Mouse (Mus musculus): ENCODE data around the gene Lman2l. TPM values are rescaled to one million over a fixed set of nuclear protein-coding genes. Genes with fewer than 3 reads are reported as not detected.

Gene Lman2l
- 10 to 100 TPM; 50.1 to 51.2 TPM for total RNA-seq (2021)
- long read RNA-seq, transcript Lman2l-202 (9 exons, 2,290 nt), result major isoform, 21 of 49 reads
- long read RNA-seq, partial matches to known transcripts, result 7 of 49 reads
- long read RNA-seq, other reads (novel, unspliced or antisense), result 18 of 49 reads

DNA sequence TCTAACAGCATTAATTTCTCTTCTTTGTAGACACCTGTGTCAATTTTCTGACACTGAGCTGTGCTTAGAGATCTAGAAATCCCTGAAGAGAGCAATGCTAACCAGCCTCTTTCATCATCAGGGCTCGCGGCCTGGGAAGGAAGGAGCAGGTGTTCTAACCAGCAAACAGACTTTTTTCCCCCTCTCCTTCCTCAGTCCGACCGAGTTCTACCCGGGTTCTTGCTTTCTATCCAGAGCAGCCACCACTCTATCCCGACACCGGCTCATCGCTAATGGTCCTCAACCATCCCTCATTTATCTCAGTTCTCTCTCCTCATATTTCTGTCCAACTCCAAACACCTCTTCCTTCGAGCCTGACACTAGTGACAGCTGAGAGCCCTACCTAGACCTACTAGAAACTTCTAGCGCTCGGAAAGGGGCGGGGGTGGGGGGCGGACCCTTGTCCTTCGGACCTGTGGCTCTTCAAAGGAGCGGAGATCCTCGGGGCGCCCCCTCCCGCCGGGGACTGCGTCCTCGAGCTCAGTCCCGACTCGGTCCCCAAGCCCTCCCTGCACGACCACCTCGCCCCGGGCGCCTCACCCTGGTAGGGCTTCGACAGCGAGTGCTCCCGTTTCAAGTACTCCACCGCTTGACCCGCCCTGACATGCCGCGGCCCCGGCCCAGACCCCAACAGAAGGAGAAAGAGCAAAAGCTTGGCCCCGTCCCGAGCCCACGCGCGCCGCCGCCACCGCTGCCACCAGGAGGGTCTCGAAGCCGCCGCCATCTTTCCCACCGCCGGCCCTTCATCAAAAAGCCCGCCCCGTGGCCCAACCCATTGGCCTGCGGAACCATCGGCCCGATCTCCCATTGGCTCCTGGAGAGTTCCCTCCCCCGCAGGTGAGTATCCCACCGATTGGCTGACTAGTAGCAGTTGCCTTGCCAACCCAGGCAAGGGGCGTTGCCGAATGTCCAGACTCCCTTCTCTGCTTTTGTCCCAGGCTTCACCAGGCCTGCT lies at the start of gene Lman2l:
Gene Lman2l (minus strand): TSS at position 801 of the 994 bp plus-strand sequence.
- DNase-seq (ENCODE audit: low spot score in 2 of 2), result peak; percentile 96 to 97

DNA sequence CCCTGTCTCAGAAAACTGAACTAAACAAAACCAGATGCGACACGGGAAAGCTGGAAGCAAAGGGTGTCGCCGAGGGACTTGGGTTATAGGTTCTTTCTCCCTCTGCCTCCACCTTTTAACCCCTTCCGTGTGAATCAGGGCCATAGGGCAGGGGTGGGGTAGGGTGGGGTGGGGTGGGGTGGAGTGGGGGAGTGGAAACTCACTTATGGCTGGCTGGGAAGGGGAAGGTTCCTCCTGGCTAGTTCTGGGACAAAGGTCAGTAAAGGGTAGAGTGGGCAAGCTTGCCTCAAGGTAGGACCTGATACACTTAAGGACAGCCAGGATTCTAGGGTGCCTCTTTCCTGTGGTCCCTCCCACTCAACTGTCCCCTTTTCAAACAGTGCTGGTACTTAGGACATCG lies 48.2 kb upstream of the Lman2l start:
- DNase-seq (ENCODE audit: low spot score in 2 of 2), result no peak

DNA sequence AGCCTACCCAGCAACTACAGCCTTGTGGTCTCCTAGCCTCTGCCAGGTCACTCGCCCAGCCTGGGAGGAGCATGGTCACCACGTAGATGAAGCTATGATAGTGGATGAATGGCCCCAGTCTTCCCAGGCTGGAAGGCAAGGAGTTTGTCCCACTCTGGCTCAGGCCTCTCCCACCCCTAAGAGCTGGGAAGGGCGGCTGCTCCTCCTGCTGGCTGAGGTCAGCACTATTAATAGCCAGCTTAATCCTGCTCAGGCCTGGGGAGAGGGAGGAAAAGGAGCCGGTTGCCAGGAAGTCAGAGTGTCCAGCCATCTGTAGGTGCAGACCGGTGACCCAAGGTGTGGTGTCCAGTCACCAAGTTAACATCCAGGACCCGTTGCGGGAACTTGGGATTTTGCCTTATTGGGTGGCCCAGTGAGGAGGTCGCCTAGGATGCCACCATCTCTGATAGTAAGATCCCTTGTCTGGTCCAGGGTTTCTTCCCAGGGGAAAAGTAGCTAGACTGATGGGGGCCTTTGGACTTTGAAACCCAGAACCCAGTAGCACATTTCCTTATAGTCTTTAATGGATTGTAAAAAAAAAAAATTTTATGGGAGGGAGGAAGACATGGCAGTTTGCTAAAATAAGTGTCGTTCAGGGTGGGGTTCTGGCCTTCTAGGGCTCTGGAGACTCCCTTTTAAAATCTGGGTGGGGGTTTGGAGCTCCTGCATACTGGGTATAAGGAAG lies 47.5 kb upstream of the Lman2l start:
- no peak for DNase-seq (ENCODE audit: low spot score in 2 of 2)

DNA sequence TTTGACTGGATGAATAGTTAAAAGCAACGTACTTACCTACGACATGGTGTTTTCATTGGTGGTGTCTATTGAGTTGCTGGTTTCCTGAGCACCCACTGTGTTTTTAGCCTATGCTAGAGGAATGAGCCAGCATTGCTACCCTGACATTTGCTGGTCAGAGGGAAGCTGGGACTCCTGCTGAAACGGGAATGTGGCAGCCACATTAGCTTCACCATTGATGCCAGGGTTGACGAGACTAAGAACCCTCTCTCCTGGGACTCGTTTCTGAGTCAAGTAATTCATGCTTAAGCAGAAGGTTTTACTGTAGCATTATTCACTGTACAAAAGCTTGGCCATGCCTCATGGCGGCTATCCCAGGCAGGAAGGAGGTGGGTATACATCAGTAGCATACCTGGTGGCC lies 44.6 kb upstream of the Lman2l start:
- no peak for DNase-seq (ENCODE audit: low spot score in 2 of 2)

DNA sequence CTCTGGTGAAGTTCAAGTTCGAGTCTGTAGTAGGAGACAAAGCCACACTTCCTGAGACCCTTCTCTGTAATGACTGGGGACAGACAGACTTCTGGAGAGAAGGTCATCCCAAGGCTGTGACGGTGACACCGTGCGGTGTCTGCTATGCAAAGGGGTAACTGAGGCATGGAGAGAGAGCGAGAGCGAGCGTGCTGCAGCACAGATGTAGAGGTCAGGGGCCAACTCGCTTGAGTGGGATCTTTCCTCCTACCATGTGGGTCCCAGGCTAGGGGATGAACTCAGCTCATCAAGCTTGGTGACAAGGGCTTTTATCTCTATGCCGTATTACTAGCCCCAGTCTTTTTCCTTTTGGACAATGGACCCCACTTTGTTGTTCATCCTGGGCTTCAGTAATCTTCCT lies 42.0 kb upstream of the Lman2l start:
- no peak for DNase-seq (ENCODE audit: low spot score in 2 of 2)

DNA sequence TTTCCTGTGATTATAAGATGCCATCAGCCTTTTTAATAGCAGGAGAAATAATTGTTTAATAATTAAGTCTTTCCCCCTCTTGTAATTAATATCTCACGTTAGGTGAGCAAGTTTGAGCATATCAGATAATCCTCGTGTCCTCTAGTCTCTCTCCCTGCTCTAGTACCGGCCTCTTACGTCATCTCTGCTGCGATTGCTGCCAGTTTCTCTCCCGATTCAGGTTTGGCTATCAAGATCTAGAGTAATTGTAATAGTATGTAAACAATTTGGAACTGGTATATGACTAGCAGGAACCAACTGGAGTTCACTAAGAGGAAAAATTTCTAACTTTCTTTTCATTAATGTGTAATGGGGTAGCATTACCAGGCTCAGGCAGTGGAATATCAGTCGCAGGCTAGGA lies 40.0 kb upstream of the Lman2l start:
- no peak for DNase-seq (ENCODE audit: low spot score in 2 of 2)

DNA sequence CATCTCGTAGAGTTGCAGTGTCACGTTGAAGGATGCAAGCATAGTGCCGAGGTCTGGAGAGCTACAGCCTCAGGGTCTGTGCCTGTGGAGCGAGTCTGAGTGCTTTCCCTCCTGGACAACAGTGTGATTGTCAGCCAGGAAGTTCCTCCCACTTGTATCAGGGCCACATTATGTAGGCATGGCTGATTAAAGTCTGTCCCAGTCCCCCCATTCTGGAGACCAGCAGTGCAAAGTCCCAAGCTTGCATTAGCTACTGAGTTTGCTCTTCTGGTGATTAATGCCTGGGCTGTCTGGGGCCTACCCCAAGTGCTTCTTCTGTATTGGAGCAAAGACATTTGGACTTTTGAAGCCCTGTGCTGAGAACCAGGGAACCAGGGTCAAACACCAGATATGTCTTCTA lies 38.8 kb upstream of the Lman2l start:
- no peak for DNase-seq (ENCODE audit: low spot score in 2 of 2)

DNA sequence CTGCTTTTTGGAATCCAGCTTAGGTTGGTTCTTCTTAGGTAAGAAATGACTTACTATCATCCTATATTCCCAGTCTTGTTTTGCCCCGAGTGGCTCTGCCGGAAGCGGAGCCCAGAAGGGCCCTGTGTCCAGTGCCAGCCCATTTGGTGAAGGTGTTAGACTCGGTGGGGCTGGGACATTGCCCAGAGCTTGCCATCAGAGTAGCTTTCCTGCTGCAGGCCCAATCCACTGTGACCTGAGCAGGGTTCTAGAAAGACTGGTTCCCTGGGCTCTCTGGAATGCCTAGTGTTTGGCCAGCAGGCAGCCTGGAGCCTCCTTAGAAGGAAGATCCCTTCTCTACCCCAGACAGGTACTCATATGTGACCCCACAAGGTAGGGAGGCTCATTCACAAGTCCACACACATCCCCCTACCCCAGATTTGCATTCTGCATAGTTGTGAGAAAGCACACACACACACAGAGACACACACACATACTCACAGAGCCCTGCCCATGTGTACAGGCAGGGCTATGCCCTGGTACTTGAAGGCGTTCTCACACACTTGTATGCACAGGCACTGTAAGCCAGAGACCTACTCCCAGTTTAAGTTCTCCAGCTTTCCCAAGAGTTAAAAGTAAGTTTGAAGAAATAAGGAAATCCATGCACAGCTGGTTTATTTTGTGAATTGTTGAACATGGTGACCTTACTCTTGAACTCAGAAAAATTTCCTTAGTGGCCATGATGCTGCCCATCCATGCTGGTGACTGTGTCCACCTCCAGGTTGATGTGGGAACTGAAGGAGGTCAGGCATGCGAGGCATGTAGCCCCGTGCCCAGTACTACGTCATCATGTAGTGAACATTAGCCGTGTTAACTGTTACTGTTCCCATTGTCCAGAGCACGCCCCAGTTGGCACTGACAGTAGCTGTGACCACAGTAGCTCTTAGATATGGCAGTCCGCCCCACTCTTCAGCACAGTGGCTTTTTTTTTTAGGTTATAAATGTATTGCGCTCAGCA lies 35.1 kb upstream of the Lman2l start:
- no peak for DNase-seq (ENCODE audit: low spot score in 2 of 2)

DNA sequence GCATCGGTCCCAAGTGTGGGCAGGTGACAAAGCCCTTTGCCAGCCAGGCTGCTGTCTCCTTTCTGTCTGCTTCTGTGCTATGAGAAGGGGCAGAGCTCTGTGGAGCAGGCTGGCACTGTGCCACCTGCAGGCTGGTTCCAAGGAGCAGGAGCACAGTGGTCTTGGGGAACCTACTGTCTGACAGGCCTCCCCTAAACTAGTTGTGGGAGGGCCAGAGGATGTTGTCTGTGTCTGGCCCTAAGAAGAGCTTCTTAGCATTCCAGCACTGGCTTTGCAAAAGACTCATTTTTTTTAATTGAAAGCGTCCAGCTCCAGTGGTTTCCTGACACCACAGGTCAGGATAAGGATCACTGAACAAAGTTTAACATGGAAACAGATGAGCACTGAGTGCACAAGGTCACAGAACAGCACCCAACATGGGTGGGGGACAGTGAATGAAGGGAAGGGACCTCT lies 33.3 kb upstream of the Lman2l start:
- DNase-seq (ENCODE audit: low spot score in 2 of 2), result no peak

DNA sequence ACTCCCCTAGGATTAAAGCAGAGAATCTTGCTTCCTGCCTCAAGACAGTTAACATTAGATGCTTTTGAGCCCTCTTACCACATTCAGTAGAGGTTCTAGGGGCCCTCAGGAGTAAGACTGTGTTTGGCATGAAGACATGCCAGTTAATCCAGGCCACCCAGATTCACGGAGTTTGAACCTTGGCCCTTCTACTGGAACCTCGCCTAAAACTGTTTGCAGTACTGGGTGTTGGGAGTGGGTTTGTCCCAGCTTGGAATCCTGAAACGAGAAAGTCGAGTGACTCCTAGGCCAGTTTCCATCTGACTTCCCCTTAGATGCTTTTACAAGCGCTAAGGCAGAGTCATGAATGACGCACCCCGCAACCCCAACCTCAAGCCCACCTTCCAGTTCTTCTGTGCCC lies 31.4 kb upstream of the Lman2l start:
- no peak for DNase-seq (ENCODE audit: low spot score in 2 of 2)

DNA sequence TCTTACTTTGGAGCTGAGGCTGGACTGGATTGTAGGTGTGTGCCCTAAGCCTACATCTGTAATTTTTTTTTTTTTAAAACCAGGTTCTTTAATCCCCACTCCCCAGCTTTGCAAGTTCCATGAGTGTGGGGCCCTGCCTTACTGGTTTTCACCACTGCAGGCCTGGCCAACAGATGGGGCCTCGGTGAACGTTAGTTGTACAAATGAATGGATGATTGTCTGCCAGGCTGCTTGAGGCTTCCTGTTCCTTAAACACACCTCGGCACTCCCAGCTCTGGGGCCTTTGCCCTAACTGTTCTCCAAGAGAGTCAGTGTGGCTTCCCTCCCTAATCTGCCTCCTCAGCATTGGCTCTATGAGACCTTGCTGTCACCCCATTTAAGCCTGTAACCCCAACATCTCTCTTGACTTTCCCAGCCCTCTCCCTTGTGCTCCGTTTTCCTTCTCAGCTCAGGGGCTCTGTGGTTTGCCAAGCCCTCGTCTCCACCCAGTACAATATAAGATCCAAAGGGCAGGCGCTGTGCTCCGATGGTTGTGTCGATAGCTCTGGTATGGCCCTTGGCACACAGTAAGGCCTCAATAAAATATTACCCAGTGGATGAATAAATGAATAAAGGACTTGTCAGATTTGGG lies 30.5 kb upstream of the Lman2l start:
- no peak for DNase-seq (ENCODE audit: low spot score in 2 of 2)

DNA sequence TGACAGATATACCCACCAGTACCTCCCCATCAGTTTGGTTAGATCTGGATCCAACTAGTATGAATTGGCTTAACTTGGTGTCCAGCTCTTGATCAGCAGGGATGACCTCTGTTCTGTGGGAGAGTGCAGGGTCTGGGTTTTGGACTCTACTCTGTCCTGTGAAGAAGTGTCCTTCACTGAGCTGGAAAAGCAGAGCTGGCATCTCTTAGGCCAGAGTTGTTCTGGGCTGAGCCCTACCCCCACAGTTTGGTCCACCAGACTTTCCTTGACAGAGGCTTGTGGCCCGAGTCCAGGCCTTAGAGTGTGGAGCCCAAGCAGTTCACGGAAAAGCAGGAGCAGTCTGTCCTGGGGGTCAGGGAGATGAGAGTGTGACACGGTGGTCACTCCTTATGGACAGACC lies 29.6 kb upstream of the Lman2l start:
- DNase-seq (ENCODE audit: low spot score in 2 of 2), result no peak

DNA sequence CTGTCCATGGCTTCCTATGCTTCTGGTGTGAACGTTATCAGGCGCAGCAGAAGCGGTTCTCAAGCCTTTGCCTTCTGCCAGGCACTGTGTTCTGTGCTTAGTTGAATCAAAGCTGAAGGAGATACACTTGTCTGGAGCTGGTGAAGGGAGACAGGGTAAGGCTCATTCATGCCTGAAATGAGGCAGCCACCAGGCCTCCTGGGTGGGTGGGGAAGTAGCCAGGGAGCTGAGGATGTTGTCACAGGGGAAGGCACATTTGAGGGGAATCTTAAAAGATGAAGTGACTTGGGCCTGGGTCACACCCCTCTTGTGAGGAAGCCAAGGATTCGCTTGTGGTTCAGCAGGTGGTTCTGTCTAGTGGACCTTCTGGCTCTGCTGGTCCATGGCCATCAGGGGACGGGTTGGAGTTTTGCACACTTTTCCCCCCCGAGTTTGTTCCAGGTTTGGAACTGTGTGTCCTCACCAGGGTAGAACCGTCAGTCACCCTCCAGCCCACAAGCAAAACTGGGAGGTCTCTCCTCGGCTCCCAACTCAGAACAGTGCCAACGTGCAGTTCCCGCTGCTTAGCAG lies 28.2 kb upstream of the Lman2l start:
- DNase-seq (ENCODE audit: low spot score in 2 of 2), result no peak

DNA sequence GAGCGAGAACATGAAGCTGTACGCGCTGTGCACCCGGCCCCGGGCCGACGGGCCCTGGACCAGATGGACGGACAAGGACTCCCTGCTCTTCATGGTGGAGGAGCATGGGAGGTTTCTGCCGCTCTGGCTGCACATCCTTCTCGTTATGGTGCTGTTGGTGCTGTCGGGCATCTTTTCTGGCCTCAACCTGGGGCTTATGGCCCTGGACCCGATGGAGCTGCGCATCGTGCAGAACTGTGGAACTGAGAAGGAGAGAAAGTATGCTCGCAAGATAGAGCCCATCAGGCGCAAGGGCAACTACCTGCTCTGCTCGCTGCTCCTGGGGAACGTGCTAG lies 27.0 kb upstream of the Lman2l start:
- no peak for DNase-seq (ENCODE audit: low spot score in 2 of 2)

DNA sequence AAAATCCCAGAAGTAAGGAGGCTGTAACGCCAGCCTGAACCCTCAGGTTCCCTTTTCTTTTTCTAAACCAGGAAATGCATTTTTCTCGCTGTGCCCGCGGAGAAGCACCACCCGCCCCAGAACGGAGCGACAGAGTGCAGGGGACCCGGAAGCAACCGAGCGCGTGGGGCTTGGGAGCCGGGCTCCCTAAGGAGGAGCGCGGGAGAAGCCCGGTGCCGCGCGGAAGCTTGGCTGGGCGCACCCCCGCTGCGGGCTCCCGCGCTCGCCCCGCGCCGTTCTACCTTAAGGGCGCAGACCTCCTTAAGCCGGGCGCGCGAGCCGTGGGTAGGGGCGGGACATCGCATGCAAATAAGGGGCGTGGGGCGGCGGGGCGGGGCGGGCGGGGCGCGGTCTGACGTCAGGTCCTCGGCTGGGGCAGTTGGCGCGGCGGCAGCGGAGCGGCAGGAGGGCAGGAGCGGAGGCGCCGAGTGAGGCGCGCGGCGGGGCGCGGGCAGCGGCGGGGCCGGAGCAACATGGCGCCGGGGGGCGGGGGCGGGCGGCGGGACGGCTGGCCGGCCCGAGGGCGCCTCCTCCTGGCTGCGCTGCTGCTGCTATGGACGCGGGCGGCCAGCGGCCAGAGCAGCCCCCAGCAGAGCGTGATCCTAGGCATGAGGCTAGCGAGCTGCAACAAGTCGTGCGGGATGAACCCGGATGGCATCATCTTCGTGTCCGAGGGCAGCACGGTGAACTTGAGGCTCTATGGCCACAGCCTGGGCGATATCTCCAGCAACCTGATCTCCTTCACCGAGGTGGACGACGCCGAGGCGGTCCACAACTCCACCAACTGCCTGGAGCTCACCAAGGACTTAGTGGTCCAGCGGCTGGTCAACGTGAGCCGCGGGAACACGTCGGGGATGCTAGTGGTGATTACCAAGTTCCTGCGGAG lies 26.4 kb upstream of the Lman2l start, which contains the start of gene Cnnm4:
Gene Cnnm4 (plus strand): TSS at position 440 of the 925 bp plus-strand sequence.
- DNase-seq (ENCODE audit: low spot score in 2 of 2), result peak; percentile 81 to 86

DNA sequence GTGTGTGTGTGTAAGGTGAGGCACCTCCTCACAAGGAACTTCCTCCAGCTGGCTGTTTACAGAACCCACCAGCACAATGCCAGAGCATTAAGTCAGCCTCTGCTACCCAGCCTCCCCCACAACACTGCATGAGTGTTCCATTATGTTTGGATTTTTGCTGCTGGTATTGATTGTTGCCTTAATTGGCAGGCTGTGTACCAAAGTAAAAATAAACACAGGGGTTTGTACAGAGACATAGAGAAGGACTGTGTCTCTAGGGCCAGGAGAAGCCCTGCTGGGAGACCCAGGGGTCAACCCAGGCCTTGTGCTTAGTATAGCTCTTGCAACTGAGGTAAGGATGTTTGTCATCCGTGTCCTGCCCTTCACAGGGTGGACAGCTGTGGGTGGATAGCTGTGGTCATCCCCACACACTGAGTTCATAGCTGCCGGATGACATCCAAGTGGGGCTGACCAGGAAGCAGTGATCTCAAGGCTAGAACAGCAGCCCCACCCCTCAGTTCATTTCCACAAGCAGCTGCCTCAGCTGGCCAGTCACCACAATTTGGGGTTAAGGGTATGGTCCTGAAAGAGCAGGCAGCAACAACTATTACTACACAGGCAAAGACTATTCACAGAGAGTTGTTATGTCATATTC lies 24.9 kb upstream of the Lman2l start:
- no peak for DNase-seq (ENCODE audit: low spot score in 2 of 2)

DNA sequence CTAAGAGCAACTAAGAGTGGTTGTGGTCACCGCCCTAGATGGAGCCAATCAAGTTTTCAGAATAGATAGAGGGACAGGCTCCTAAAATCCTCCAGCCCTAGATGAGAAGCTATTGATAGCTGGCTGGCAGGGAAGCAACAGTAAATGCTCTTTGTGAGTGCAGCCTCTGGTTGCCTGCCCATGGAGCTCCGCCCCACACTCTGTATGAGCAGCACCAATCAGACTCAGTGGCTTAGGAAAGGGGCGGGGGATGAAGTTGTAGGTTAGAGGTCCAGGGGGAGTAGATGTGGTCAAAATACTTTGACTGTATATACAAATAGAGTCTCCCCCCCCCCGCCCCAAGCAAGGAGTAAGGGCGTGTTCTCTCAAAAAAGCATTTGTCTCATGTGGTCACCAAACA lies 22.4 kb upstream of the Lman2l start:
- DNase-seq (ENCODE audit: low spot score in 2 of 2), result no peak

DNA sequence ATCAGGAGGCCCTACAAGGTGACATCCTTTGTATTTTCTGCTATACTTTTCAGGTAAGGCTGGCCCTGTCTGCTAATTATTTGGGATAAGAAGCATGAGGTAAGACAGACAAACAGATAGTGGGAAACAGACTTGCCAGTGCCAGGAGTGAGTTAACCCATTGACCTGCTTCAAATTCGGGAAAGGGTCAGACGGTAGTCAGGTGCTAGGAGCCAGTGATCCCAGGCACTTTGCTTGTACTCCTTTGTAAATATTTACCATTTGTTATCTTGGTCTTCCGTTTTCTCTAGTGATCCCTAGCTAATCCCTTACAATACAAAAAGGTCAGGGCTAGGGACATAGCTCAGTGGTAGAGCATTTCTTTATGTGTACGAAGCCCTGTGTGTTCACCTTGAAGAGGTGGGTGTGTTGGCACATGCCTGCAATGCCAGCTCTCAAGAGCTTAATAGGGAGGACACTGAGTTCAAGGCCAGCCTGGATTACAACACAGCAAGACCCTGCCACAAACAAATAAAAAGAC lies 20.6 kb upstream of the Lman2l start:
- no peak for DNase-seq (ENCODE audit: low spot score in 2 of 2)

Measured in layer of hippocampus, postnatal 10 days (tissue).